Mouse (Mus musculus) neural tube, embryonic 12.5 days (tissue): ENCODE measurements around the gene Cd8b1. TPM values are rescaled to one million over a fixed set of nuclear protein-coding genes. Genes with fewer than 3 reads are reported as not detected.

Experiments used
- ATAC-seq: fragments of 200-750 bp; cut with Nextera tagmentation; 2 replicates; pipeline ENCODE4 v1.8.0; 2017; ENCODE audit warnings: low read depth, mild to moderate bottlenecking, moderate TSS enrichment, moderate library complexity; ENCODE audit not compliant: low FRiP score
- H3K27ac ChIP-seq: fragments of 300-500 bp; sonication (generic); 2 replicates; pipeline ENCODE4 v1.5.1; 2016
- H3K27me3 ChIP-seq: fragments of 300-500 bp; sonication (generic); replicated peaks from 2 replicates; pipeline ENCODE4 v1.6.1; 2016; ENCODE audit warnings: mild to moderate bottlenecking
- H3K36me3 ChIP-seq: fragments of 300-500 bp; sonication (generic); 2 replicates; pipeline ENCODE4 v1.6.1; 2016; ENCODE audit warnings: mild to moderate bottlenecking
- H3K4me1 ChIP-seq: fragments of 300-500 bp; sonication (generic); 2 replicates; pipeline ENCODE4 v1.6.1; 2016
- H3K4me2 ChIP-seq: fragments of 300-500 bp; sonication (generic); replicated peaks from 2 replicates; pipeline ENCODE4 v1.6.1; 2016; ENCODE audit warnings: mild to moderate bottlenecking
- H3K4me3 ChIP-seq: fragments of 300-500 bp; sonication (generic); 2 replicates; pipeline ENCODE4 v1.5.1; 2016
- H3K9ac ChIP-seq: fragments of 300-500 bp; sonication (generic); 2 replicates; pipeline ENCODE4 v1.6.1; 2016; ENCODE audit warnings: mild to moderate bottlenecking
- H3K9me3 ChIP-seq: fragments of 300-500 bp; sonication (generic); 2 replicates; pipeline ENCODE4 v1.6.1; 2016; ENCODE audit warnings: mild to moderate bottlenecking
- WGBS: fragments of 180-500 bp; shearing (Covaris S2); methylation state at CpG from one replicate; pipeline ENCODE4 v1.1.7; 2016; 5-methylcytosine and 5-hydroxymethylcytosine counted together
- polyA plus RNA-seq: library from polyadenylated mRNA; unstranded; fragments of >200 nt; fragmentation: Nextera tagmentation; extraction: Ambion mirVana; gene quantifications from 2 replicates; pipeline ENCODE4 v1.2.1, GENCODE M21; 2016

The Cd8b1 gene
- 0.27 TPM in 1 of 2 replicates, not detected in the other for polyA plus RNA-seq

DNA sequence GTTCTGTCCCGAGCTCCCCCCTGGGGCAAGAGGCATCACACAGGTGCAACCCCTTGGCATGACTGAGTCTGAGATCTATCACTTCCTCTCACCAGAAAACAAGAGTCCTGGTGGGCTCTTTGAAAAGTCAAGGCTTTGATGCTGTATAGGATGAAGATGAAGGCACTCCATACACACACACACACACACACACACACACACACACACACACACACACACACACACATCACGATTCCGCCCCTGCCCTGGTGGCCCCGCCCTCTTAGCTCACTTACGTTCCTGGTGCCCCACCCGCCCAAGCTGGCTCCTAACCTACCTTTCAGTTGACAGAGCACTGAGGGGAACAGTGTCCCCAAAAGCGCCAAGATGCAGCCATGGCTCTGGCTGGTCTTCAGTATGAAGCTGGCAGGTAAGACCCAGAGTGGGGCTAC, at the start of gene Cd8b1:
Cd8b1 (plus strand) TSS at position 298 of the 431 bp plus-strand sequence.
- ATAC-seq, result no peak
- Histone ChIP-seq H3K4me3 (no peak within 1 kb of the TSS), H3K4me1 (no peaks in the 10 kb centered on the region), H3K9ac (no peak within 1 kb of the TSS), H3K36me3 (no peaks in the 10 kb centered on the region), H3K4me2 (no peak within 1 kb of the TSS), H3K27ac (no peak within 1 kb of the TSS), H3K9me3 (no peaks in the 10 kb centered on the region), H3K27me3 (no peaks in the 10 kb centered on the region)
- 92% methylated on average over 7 of the region's 7 CpGs for WGBS

DNA sequence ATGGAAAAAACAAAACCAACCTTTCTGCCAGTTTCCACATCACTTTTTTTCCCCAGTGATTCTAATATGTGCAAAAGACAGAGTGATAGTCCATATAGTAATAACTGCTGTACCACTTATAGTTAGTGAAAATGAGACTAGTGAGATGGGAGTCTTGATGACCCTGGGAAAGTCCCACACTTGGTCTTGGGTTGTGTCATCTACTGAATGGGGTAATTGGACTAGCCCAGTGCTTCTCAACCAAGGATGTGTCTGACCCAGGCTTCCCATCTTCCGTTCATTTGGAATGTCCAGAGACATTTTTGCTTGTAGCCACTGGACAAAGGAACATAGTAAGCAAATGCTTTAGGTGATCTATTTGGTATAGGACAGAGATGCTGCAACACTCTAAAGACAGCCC, 48.9 kb upstream of the Cd8b1 start:
- Histone ChIP-seq H3K4me1 (peaks cover 11% of the 10 kb centered on the region), H3K9ac (no peak overlapping the region), H3K9me3 (no peaks in the 10 kb centered on the region), H3K27me3 (no peaks in the 10 kb centered on the region), H3K4me3 (no peak overlapping the region), H3K36me3 (no peaks in the 10 kb centered on the region), H3K27ac (no peak overlapping the region), H3K4me2 (no peak overlapping the region)
- 88% methylated on average over 1 of the region's 1 CpGs for WGBS
- ATAC-seq, result no peak

DNA sequence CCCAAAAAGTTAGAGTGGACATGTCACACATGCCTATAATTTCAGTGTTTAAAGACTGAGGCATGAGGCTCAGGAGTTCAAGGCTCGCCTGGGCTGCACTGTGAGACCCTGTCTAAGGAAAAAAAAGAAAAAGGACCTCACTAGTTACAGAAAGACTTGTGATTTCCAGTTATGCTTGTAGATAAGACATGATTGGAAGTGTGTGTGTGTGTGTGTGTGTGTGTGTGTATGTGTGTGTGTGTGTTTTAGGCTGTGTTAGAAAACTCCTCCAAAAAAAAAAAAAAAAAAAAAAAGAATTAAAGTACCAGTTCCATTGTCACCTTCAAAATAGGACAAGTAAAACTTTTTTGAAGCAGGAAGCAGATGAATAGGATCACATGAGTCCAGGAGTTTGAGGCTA, 48.0 kb upstream of the Cd8b1 start:
- Histone ChIP-seq H3K36me3 (no peaks in the 10 kb centered on the region), H3K9ac (no peak overlapping the region), H3K4me1 (peaks cover 11% of the 10 kb centered on the region), H3K27ac (no peak overlapping the region), H3K4me2 (no peak overlapping the region), H3K9me3 (no peaks in the 10 kb centered on the region), H3K27me3 (no peaks in the 10 kb centered on the region), H3K4me3 (no peak overlapping the region)
- ATAC-seq, result no peak
- 85% methylated on average over 1 of the region's 1 CpGs for WGBS

DNA sequence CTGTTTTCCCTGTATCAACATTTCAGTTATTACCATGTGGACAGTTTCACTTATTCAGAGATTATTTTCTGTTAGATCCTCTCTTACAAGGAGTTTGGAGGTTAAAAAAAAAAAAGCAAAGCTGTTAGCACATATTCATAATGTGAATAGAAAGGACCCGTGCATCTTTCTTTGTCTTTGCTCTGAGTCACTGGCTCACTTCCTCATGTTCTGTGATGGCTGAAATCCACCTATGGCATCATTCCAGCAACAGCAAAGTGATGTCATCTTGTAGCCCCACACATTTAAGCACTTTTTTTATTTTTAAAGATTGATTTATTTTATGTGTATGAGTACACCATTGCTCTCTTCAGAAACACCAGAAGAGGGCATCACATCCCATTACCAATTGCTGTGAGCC, 43.2 kb upstream of the Cd8b1 start:
- WGBS, result 86% methylated on average over 1 of the region's 1 CpGs
- Histone ChIP-seq H3K4me3 (no peak overlapping the region), H3K36me3 (peaks cover 5% of the 10 kb centered on the region), H3K27me3 (no peaks in the 10 kb centered on the region), H3K9ac (no peak overlapping the region), H3K4me1 (no peaks in the 10 kb centered on the region), H3K9me3 (no peaks in the 10 kb centered on the region), H3K4me2 (no peak overlapping the region), H3K27ac (no peak overlapping the region)
- ATAC-seq, result no peak

DNA sequence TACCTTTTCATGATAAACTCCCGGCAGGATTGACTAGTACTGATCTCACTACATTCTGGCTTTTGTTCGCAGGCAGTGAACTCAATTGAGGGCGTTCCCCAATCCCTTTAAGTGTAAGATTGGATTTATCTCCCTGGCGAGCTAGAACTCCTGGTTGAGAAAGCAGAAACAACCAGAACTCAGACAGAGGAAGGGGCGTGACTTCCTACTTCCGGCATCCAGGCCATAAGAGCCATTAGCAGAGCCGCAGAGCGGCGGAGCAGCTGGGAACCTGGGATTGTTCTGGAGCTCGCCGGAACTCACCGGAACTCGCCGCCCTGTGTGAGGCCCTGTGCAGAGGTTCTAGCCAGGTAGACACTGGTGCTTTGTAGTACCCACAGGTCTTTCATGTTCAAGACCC, 29.1 kb upstream of the Cd8b1 start:
- ATAC-seq, result no peak
- no peak overlapping the region for H3K9ac ChIP-seq
- no peak overlapping the region for H3K27ac ChIP-seq
- H3K27me3 ChIP-seq, result no peaks in the 10 kb centered on the region
- WGBS, result 91% methylated on average over 14 of the region's 14 CpGs
- H3K36me3 ChIP-seq, result no peaks in the 10 kb centered on the region
- H3K4me3 ChIP-seq, result no peak overlapping the region
- no peaks in the 10 kb centered on the region for H3K4me1 ChIP-seq
- no peak overlapping the region for H3K4me2 ChIP-seq
- H3K9me3 ChIP-seq, result no peaks in the 10 kb centered on the region

DNA sequence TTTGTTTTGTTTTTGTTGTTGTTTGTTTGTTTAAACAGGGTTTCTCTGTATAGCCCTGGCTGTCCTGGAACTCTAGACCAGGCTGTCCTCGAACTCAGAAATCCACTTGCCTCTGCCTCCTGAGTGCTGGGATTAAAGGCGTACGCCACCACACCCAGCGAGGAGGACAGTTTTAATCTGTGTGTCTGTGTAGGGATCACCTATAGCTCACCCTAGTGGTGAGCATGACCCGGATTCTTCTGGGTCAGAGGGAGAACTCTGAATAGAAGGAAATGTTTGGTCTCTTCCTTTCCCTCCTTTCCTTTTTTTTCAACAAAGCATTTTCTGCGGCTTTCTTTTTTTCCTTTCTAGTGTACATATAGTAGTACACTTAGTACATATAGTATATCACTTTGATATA, 27.3 kb upstream of the Cd8b1 start:
- no peak overlapping the region for H3K9ac ChIP-seq
- H3K9me3 ChIP-seq, result no peaks in the 10 kb centered on the region
- H3K36me3 ChIP-seq, result no peaks in the 10 kb centered on the region
- no peak overlapping the region for H3K27ac ChIP-seq
- no peak overlapping the region for H3K4me2 ChIP-seq
- H3K27me3 ChIP-seq, result no peaks in the 10 kb centered on the region
- ATAC-seq, result no peak
- 70% methylated on average over 6 of the region's 6 CpGs for WGBS
- H3K4me3 ChIP-seq, result no peak overlapping the region
- H3K4me1 ChIP-seq, result no peaks in the 10 kb centered on the region

DNA sequence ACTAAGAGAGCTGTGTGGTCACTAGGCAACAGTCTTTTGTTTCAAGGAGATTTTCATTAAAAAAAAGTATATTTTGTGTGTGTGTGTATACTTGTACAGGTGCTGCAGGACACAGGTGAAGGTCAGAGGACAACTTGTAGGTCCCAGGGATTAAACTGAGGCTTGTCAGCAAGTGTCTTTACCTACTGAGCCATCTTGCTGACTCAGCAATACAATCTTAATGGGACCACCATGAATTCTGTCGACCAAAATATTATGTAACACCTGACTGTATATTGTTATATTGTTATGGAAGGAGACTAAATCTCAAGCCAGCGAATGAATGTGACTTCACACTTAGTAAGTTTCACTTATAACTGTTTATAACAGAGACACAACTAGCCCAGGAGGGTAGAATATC, 24.5 kb upstream of the Cd8b1 start:
- Histone ChIP-seq H3K27me3 (no peaks in the 10 kb centered on the region), H3K4me1 (no peaks in the 10 kb centered on the region), H3K9me3 (no peaks in the 10 kb centered on the region), H3K36me3 (no peaks in the 10 kb centered on the region), H3K4me2 (no peak overlapping the region), H3K9ac (no peak overlapping the region), H3K4me3 (no peak overlapping the region), H3K27ac (no peak overlapping the region)
- WGBS, result 66% methylated on average over 2 of the region's 2 CpGs
- no peak for ATAC-seq

DNA sequence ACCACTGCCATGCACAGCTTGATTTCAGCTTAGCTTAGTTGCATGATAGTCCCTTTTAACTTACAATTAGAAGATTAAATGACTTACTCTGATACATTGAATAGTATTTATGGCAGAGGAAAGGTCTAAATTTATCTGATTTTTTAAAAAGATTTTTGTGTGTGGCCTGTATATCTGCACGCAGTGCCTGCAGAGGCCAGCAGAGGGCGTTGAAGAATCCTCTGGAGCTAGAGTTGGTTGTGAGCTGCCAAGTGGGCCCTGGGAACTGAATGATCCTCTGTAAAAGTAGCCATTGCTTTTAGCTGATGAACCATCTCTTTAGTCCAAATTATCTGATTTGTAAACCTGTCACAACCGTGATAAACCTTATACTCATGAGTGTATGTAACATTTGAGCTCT, 23.8 kb upstream of the Cd8b1 start:
- Histone ChIP-seq H3K4me3 (no peak overlapping the region), H3K27me3 (no peaks in the 10 kb centered on the region), H3K9ac (no peak overlapping the region), H3K4me1 (no peaks in the 10 kb centered on the region), H3K9me3 (no peaks in the 10 kb centered on the region), H3K36me3 (no peaks in the 10 kb centered on the region), H3K27ac (no peak overlapping the region), H3K4me2 (no peak overlapping the region)
- ATAC-seq, result no peak
- 32% methylated on average over 3 of the region's 3 CpGs for WGBS

DNA sequence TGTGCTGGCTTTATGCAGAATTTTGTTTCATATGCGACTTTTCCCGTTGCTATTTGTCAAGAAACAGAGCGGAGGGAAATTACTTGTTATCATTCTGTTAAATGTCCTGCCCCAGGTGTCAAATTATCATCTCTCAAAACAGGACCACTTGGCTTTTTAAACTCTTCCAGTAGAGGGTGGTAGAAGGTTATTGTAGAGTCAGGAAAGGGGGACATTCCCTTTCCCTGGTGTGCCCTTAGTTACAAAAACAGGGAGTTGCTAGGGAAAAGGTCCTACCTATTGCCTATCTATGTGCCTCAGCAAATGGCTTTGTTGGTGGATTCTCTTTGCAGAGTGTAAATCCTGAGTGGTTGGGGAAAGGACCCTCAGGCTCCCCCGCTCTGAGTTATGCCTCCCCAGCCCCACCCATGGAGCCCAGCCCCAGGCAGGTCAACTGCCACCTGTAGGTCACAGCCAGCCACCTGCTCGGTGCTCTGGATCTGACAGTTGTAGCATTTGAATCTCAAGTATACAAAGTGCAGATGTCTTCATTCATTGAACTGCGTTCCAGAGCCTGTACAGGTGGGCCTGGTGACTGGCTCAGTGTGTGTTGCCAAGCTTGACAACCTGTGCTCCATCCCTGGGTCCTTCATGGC, 20.4 kb upstream of the Cd8b1 start:
- Histone ChIP-seq H3K4me1 (no peaks in the 10 kb centered on the region), H3K9me3 (no peaks in the 10 kb centered on the region), H3K36me3 (no peaks in the 10 kb centered on the region), H3K9ac (no peak overlapping the region), H3K4me2 (no peak overlapping the region), H3K4me3 (no peak overlapping the region), H3K27me3 (no peaks in the 10 kb centered on the region), H3K27ac (no peak overlapping the region)
- WGBS, result 74% methylated on average over 6 of the region's 6 CpGs
- no peak for ATAC-seq

DNA sequence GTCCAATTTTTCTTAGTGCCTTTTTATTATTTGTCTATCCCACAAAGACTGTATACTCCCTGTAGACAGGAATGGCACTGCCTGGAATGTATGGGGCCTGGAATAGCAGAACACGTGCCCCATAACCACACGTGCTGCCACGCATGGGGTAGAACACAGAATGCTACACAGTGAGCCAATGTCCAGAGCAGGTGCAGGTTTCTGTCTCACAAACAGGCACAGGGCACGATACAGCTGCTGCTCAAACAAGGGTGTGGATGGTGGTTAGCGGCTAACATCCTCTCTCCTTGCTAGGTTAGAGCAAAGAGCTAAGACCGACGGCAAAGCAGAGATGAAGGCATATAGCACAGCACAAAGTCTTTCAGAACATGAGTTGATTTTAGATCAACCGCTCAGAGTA, 15.1 kb upstream of the Cd8b1 start:
- Histone ChIP-seq H3K27me3 (no peaks in the 10 kb centered on the region), H3K27ac (no peak overlapping the region), H3K4me2 (no peak overlapping the region), H3K9ac (no peak overlapping the region), H3K4me1 (no peaks in the 10 kb centered on the region), H3K36me3 (no peaks in the 10 kb centered on the region), H3K4me3 (no peak overlapping the region), H3K9me3 (no peaks in the 10 kb centered on the region)
- no peak for ATAC-seq
- WGBS, result 91% methylated on average over 8 of the region's 8 CpGs

DNA sequence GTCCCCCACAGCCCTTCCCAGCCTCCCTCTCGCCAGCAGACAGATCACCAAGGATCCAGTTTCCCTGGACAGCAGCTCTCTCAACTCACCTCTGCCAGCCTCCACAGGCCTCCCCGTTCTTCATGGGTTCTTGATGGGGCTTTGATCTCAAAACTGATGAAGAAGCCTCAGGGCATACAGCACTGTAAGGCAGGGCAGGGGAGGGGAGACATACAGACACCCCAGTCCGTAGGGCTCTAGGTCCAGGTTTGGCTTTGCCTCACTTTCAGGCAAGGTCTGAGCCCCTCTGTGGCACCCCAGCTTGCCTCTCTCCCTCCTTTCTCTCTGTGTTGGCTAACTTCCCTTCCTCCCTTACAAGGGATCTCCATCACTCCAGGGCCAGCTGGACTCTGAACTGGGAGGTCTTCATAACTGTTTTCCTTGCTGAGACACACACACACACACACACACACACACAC, 733 bp upstream of the Cd8b1 start, which contains the start of gene Smyd1:
Smyd1 (minus strand) TSS at position 408 of the 458 bp plus-strand sequence.
- WGBS, result 86% methylated on average over 3 of the region's 3 CpGs
- Histone ChIP-seq H3K4me1 (no peaks in the 10 kb centered on the region), H3K4me3 (no peak within 1 kb of the TSS)

DNA sequence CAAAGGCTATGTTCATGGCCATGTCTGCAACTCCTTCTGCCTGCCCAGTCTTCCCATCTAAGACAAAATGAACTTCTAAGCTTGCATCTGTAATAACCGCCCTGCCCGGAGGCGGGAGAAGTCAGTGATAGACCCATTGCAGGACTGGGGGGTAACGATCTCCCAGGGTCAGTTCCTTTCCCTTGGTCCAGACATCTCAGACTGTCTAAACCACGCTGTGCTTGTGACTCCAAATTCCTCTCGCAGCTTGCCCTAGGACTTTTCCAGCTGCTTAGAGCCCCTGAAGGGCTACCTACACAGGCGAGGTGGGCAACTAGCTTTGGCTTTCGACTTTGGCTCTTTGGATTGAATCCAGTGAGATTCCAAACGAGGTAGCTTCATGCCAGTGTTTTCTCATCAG, 2.2 kb downstream of the Cd8b1 start:
- Histone ChIP-seq H3K36me3 (no peaks in the 10 kb centered on the region), H3K9me3 (no peaks in the 10 kb centered on the region), H3K4me3 (no peak overlapping the region), H3K4me2 (no peak overlapping the region), H3K9ac (no peak overlapping the region), H3K27me3 (no peaks in the 10 kb centered on the region), H3K4me1 (no peaks in the 10 kb centered on the region), H3K27ac (no peak overlapping the region)
- no peak for ATAC-seq
- 89% methylated on average over 9 of the region's 9 CpGs for WGBS

More for the DNA sequence above, 733 bp upstream of the Cd8b1 start, which contains the start of gene Smyd1:
- Histone ChIP-seq H3K4me2 (no peak within 1 kb of the TSS), H3K9me3 (no peaks in the 10 kb centered on the region), H3K9ac (no peak within 1 kb of the TSS), H3K36me3 (no peaks in the 10 kb centered on the region), H3K27me3 (no peaks in the 10 kb centered on the region), H3K27ac (no peak within 1 kb of the TSS)
- no peak for ATAC-seq

DNA sequence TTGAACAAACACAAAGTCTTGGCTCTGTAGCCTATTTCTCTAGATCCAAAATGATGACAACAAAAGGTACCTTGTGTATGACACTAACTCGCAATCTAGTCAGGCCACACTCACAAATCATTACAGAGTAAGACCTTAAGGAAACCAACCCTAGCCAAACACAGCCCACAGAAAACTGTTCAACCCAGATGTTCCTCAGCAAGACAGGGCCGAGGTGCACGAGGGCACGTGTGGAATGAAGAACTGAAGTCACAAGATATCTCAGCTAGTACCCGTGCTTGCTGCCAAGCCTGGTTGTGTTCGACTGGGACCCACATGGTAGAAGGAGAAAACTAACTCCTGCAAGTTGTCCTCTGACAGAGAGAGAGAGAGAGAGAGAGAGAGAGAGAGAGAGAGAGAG, 7.3 kb downstream of the Cd8b1 start:
- no peaks in the 10 kb centered on the region for H3K36me3 ChIP-seq
- ATAC-seq, result no peak
- H3K4me1 ChIP-seq, result no peaks in the 10 kb centered on the region
- WGBS, result 89% methylated on average over 6 of the region's 6 CpGs
- H3K9ac ChIP-seq, result no peak overlapping the region
- no peak overlapping the region for H3K4me3 ChIP-seq
- H3K27ac ChIP-seq, result no peak overlapping the region
- no peaks in the 10 kb centered on the region for H3K27me3 ChIP-seq
- H3K9me3 ChIP-seq, result no peaks in the 10 kb centered on the region
- no peak overlapping the region for H3K4me2 ChIP-seq
